Mouse (Mus musculus) adrenal gland, postnatal 10 days (tissue): ENCODE measurements around the gene 2610002M06Rik. TPM values are rescaled to one million over a fixed set of nuclear protein-coding genes. Genes with fewer than 3 reads are reported as not detected.

Experiments used
- DNase-seq: peaks from one replicate; pipeline ENCODE4 v3.0.0; 2021; ENCODE audit warnings: mixed read lengths
- long read RNA-seq, 2 experiments: library from polyadenylated mRNA; stranded (forward); transcript quantifications; one replicate each; pipeline ENCODE4 v2.0.0; 2021
- total RNA-seq, 2 experiments: library from RNA; stranded (reverse); gene quantifications; 2 replicates each; pipeline ENCODE4 v1.2.3; 2021

Gene 2610002M06Rik
- 10 to 100 TPM; 10.3 to 10.8 TPM for total RNA-seq
- long read RNA-seq, experiment 1, full-length matches to known transcripts: 4 of 5 reads
- long read RNA-seq, experiment 1, partial matches to known transcripts: 0 of 5 reads
- long read RNA-seq, experiment 1, other reads (novel, unspliced or antisense): 1 of 5 reads
- long read RNA-seq, experiment 2, full-length matches to known transcripts: 5 of 6 reads
- long read RNA-seq, experiment 2, partial matches to known transcripts: 1 of 6 reads
- long read RNA-seq, experiment 2, other reads (novel, unspliced or antisense): 0 of 6 reads

DNA sequence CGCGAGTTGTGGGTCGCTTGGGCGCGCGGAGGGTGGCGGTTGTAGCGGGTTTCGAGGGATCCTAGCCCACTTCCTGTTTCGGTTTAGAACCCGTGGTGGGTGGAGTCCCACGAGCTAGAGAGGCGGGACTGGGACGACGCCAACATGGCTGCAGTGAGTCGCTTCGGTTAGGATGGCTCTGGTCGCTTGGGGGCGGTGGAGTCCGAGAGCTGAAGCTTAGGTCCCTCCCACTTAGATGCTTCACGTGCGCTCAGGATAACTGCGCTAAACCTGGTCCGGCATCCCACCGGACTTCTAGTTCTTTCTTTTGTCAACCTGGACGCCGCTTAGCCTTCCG is at the start of gene 2610002M06Rik:
Gene 2610002M06Rik, minus strand, starts transcription at position 117 of the 337 bp plus-strand sequence.
- DNase-seq: peak; percentile 89

DNA sequence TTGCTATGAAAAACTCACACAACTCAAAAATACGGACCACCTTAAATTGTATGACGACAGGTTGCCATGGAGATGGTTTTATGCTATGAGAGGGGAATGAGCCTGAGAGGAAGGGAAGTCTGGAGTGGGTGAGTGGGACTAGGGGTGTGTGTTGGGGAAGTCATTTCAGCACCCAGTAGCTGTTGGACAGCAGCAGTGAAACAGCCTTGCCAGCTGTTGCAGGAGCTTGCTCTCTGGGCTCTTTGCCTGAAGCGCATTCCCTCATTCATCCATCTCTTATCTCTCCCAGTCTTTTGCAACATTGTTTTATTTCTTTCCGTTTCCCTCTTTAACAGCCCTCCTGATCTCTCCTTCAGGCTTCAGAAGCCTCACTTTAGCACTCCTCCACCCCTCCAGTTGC is 42.0 kb upstream of the 2610002M06Rik start:
- DNase-seq: no peak

- DNase-seq: no peak
Measured at GRCm38 (mm10) chrX:107816726-107817125, 592 bp upstream of the 2610002M06Rik start.

GRCm38 (mm10) chrX:107815502-107816217 is 474 bp downstream of the 2610002M06Rik start:
- no peak for DNase-seq

- no peak for DNase-seq
Measured at GRCm38 (mm10) chrX:107812120-107812519, 4.0 kb downstream of the 2610002M06Rik start.

DNA sequence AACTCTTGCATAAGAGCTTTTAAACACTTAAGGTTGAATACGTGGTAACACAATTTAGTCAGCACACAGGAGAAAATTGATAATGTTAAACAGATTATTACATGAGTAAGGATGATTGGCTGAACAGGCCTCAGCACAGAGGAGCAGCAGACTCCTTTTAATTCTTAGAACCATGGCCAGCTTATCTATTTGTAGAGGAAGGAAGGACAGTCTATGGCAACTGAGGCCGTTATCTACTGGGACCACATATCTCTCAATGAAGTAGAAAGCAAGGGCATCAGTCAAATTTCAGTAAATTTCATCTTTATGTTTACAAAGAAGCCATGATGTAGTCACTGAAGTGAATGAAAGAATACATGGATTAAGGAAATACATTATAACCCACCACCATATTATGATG is 19.2 kb downstream of the 2610002M06Rik start:
- DNase-seq: no peak

DNA sequence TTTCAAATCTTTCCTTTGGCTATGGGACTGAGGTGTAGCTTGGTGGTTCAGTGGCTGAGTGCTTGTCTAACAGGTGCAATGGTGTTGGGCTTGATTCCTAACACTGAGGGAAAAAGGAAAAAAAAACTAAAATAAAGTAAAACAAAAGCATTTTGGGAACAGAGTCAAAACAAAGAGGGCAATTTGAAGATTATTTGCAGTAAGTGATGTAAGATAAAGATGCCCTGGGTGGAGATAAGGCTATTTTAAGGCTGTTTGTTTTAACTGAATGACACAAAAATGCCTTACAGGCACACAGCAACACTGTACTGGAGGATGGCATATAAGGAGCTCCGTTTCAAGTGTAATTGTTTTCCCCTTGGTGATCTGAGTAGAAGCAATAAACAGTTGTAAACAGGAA is 20.3 kb downstream of the 2610002M06Rik start:
- DNase-seq: no peak

- DNase-seq: no peak
Measured at GRCm38 (mm10) chrX:107792290-107792689, 23.8 kb downstream of the 2610002M06Rik start, which contains the start of gene Tent5d. TSS of gene Tent5d (plus strand) at chrX:107792590.

DNA sequence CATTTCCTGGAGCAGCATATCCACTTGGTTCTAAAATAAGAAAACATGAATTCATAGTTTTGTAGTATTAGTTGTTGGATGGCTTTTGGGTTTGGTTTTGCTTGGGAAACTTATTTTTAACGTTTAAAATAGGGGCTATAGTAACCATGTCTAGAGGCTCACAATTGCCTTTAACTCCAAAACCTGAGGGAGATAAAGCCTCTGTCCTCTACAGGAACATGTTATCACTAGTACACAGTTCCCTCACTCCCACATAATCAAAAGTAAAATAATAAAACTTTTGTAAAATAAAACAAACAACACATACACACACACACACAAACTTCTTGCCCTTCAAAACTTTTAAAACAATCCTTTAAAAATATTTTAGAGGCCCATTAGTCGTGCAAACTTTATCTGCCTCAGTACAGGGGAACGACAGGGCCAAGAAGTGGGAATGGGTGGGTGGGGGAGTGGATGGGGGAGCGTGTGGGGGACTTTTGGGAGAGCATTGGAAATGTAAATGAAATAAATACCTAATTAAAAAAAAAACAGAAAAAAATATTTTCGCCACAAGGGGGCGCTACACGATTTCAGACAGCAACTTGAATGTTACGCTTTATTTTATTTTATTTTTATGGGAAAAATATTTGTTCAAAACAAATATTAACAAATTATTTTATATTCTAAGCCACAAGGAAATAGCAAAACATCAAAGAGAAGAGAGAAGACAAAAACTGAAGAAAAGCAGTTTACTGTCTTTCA is 25.2 kb downstream of the 2610002M06Rik start:
- no peak for DNase-seq

- peak; percentile 7 for DNase-seq
Measured at GRCm38 (mm10) chrX:107790136-107790535, 26.0 kb downstream of the 2610002M06Rik start.

GRCm38 (mm10) chrX:107767896-107768295 is 48.2 kb downstream of the 2610002M06Rik start:
- DNase-seq: no peak

Other genes with a start within 250 kb of the 2610002M06Rik start
- not detected for gene Tbx22, start 148.4 kb downstream of the 2610002M06Rik start, total RNA-seq
- not detected for gene Tent5d, start 23.7 kb downstream of the 2610002M06Rik start, total RNA-seq
- not detected for gene Gm732, start 132.1 kb upstream of the 2610002M06Rik start, total RNA-seq